Mouse (Mus musculus): Measurements from ENCODE around the gene Fgf23. TPM values are rescaled to one million over a fixed set of nuclear protein-coding genes. Genes with fewer than 3 reads are reported as not detected.

Fgf23 gene
- polyA plus RNA-seq, 1 experiment from 2014 or later = 0.24 TPM

GRCm38 (mm10) chr6:127122221-127122806, 49.6 kb downstream of the Fgf23 start:
- Histone ChIP-seq H3K4me2 (no peak overlapping the region), H3K36me3 (peaks cover 5% of the 10 kb centered on the region; the same call in 1 of the 2 replicates), H3K4me3 (no peak overlapping the region), H3K9me3 (replicated peaks) (no peaks in the 10 kb centered on the region), H3K9ac (no peak overlapping the region), H3K27ac (no peak overlapping the region), H3K27me3 (no peaks in the 10 kb centered on the region), H3K4me1 (replicated peaks) (no peaks in the 10 kb centered on the region)
- ATAC-seq (replicated peaks; ENCODE audit: insufficient number of reproducible peaks, insufficient read depth, low FRiP score, low read depth) = no peak; the same call in 1 of the 2 replicates
- WGBS = 66% methylated on average over 4 of the region's 4 CpGs

- no peak overlapping the region for H3K4me3 ChIP-seq
- 75% methylated on average over 5 of the region's 5 CpGs for WGBS
- no peaks in the 10 kb centered on the region for H3K9me3 ChIP-seq (replicated peaks)
- H3K27me3 ChIP-seq = no peaks in the 10 kb centered on the region
- no peak overlapping the region for H3K27ac ChIP-seq
- no peak for ATAC-seq (replicated peaks; ENCODE audit: insufficient number of reproducible peaks, insufficient read depth, low FRiP score, low read depth)
- H3K36me3 ChIP-seq = peaks cover 12% of the 10 kb centered on the region
- H3K4me1 ChIP-seq (replicated peaks) = no peaks in the 10 kb centered on the region
- H3K4me2 ChIP-seq = no peak overlapping the region
- H3K9ac ChIP-seq = no peak overlapping the region
Measured at GRCm38 (mm10) chr6:127122996-127123395, 50.3 kb downstream of the Fgf23 start.

GRCm38 (mm10) chr6:127123506-127123905, 50.8 kb downstream of the Fgf23 start:
- peaks cover 16% of the 10 kb centered on the region for H3K36me3 ChIP-seq
- 70% methylated on average over 7 of the region's 7 CpGs for WGBS
- no peaks in the 10 kb centered on the region for H3K27me3 ChIP-seq
- H3K4me3 ChIP-seq = no peak overlapping the region
- H3K27ac ChIP-seq = no peak overlapping the region
- no peaks in the 10 kb centered on the region for H3K9me3 ChIP-seq (replicated peaks)
- no peak for ATAC-seq (replicated peaks; ENCODE audit: insufficient number of reproducible peaks, insufficient read depth, low FRiP score, low read depth)
- no peaks in the 10 kb centered on the region for H3K4me1 ChIP-seq (replicated peaks)
- no peak overlapping the region for H3K4me2 ChIP-seq
- H3K9ac ChIP-seq = no peak overlapping the region

GRCm38 (mm10) chr6:127129659-127130058, 57.0 kb downstream of the Fgf23 start:
- H3K9ac ChIP-seq = no peak overlapping the region
- WGBS = 91% methylated on average over 14 of the region's 14 CpGs
- no peaks in the 10 kb centered on the region for H3K27me3 ChIP-seq
- no peak overlapping the region for H3K27ac ChIP-seq
- no peak for ATAC-seq (replicated peaks; ENCODE audit: insufficient number of reproducible peaks, insufficient read depth, low FRiP score, low read depth)
- H3K9me3 ChIP-seq (replicated peaks) = no peaks in the 10 kb centered on the region
- H3K4me1 ChIP-seq (replicated peaks) = peaks cover 5% of the 10 kb centered on the region; the same call in 1 of the 2 replicates
- H3K4me2 ChIP-seq = no peak overlapping the region
- H3K36me3 ChIP-seq = peaks cover 62% of the 10 kb centered on the region
- H3K4me3 ChIP-seq = no peak overlapping the region

GRCm38 (mm10) chr6:127130377-127130776, 57.7 kb downstream of the Fgf23 start:
- peaks cover 62% of the 10 kb centered on the region for H3K36me3 ChIP-seq

More at GRCm38 (mm10) chr6:127130377-127130776, 57.7 kb downstream of the Fgf23 start:
- Histone ChIP-seq H3K4me2 (no peak overlapping the region), H3K4me1 (replicated peaks) (peaks cover 12% of the 10 kb centered on the region), H3K27ac (no peak overlapping the region), H3K27me3 (no peaks in the 10 kb centered on the region), H3K9me3 (replicated peaks) (no peaks in the 10 kb centered on the region), H3K4me3 (no peak overlapping the region), H3K9ac (no peak overlapping the region)
- no peak for ATAC-seq (replicated peaks; ENCODE audit: insufficient number of reproducible peaks, insufficient read depth, low FRiP score, low read depth)
- WGBS = 76% methylated on average over 13 of the region's 13 CpGs

Other genes with a start within 250 kb of the Fgf23 start
- 329 and 410 TPM in 2 replicates for gene Ndufa9, start 223.8 kb upstream of the Fgf23 start, polyA plus RNA-seq (2015; fragmentation: Nextera tagmentation; extraction: Ambion mirVana)
- not detected in 2 replicates for gene Akap3, start 219.8 kb upstream of the Fgf23 start, polyA plus RNA-seq (2015; fragmentation: Nextera tagmentation; extraction: Ambion mirVana)
- 0.29 TPM in 1 of 2 replicates, not detected in the other for gene Dyrk4, start 151.1 kb upstream of the Fgf23 start, polyA plus RNA-seq (2015; fragmentation: Nextera tagmentation; extraction: Ambion mirVana)
- 27.7 and 32.9 TPM in 2 replicates for gene Rad51ap1, start 133.3 kb upstream of the Fgf23 start, polyA plus RNA-seq (2015; fragmentation: Nextera tagmentation; extraction: Ambion mirVana)
- gene D6Wsu163e, start 132.9 kb upstream of the Fgf23 start, polyA plus RNA-seq (2015; fragmentation: Nextera tagmentation; extraction: Ambion mirVana) = 12.0 TPM in 2 replicates
- gene Fgf6, start 57.3 kb upstream of the Fgf23 start, polyA plus RNA-seq (2015; fragmentation: Nextera tagmentation; extraction: Ambion mirVana) = 0.08 and 0.11 TPM in 2 replicates
- gene Tigar, start 36.7 kb downstream of the Fgf23 start, polyA plus RNA-seq (2015; fragmentation: Nextera tagmentation; extraction: Ambion mirVana) = 6.2 and 7.8 TPM in 2 replicates
- 482 and 541 TPM in 2 replicates for gene Ccnd2, start 79.3 kb downstream of the Fgf23 start, polyA plus RNA-seq (2015; fragmentation: Nextera tagmentation; extraction: Ambion mirVana)

Measured in heart, embryonic 15.5 days (tissue).